Mouse (Mus musculus) midbrain, embryonic 16.5 days (tissue): ENCODE measurements at regions not wholly inside any gene's neighbourhood (a gene's known extent, or its start where the extent isn't known, plus 50 kb on each side); places are given as distances from the start of the nearest gene placed in this dataset.

ENCODE experiments used
- ATAC-seq: fragments of 200-750 bp; cut with Nextera tagmentation; 2 replicates; pipeline ENCODE4 v1.8.0; 2017; ENCODE audit warnings: moderate TSS enrichment
- H3K27ac ChIP-seq: fragments of 300-500 bp; sonication (generic); 2 replicates; pipeline ENCODE4 v1.5.1; 2014; ENCODE audit warnings: mild to moderate bottlenecking, low read length, mixed read lengths
- H3K27me3 ChIP-seq: fragments of 300-500 bp; sonication (generic); 2 replicates; pipeline ENCODE4 v1.6.1; 2014; ENCODE audit warnings: low read depth, low read length, mixed read lengths; ENCODE audit not compliant: control insufficient read depth, insufficient read depth
- H3K36me3 ChIP-seq: fragments of 300-500 bp; sonication (generic); 2 replicates; pipeline ENCODE4 v1.6.1; 2014; ENCODE audit warnings: mild to moderate bottlenecking, low read length, moderate library complexity, mixed read lengths; ENCODE audit not compliant: control insufficient read depth, insufficient read depth
- H3K4me1 ChIP-seq: fragments of 300-500 bp; sonication (generic); 2 replicates; pipeline ENCODE4 v1.6.1; 2014; ENCODE audit warnings: mild to moderate bottlenecking, low read length, mixed read lengths; ENCODE audit not compliant: control insufficient read depth, insufficient read depth
- H3K4me2 ChIP-seq: fragments of 300-500 bp; sonication (generic); 2 replicates; pipeline ENCODE4 v1.6.1; 2014; ENCODE audit warnings: mild to moderate bottlenecking, low read length, mixed read lengths
- H3K4me3 ChIP-seq: fragments of 300-500 bp; sonication (generic); 2 replicates; pipeline ENCODE4 v1.5.1; 2014; ENCODE audit warnings: low read depth, mild to moderate bottlenecking, low read length, moderate library complexity, mixed read lengths
- H3K9ac ChIP-seq: fragments of 300-500 bp; sonication (generic); 2 replicates; pipeline ENCODE4 v1.6.1; 2014; ENCODE audit warnings: low read depth, low read length, mixed read lengths
- H3K9me3 ChIP-seq: fragments of 300-500 bp; sonication (generic); replicated peaks from 2 replicates; pipeline ENCODE4 v1.6.1; 2014; ENCODE audit warnings: mild to moderate bottlenecking, low read length, mixed read lengths; ENCODE audit not compliant: control insufficient read depth, poor library complexity, severe bottlenecking
- WGBS: fragments of 180-500 bp; shearing (Covaris S2); extraction: QIAGEN DNeasy Blood & Tissue Kit; methylation state at CpG from one replicate; pipeline ENCODE4 v1.1.7; 2014; 5-methylcytosine and 5-hydroxymethylcytosine counted together

- Histone ChIP-seq H3K9ac (no peak overlapping the region), H3K27ac (no peak overlapping the region), H3K27me3 (no peaks in the 10 kb centered on the region), H3K4me3 (no peak overlapping the region), H3K4me2 (no peak overlapping the region), H3K9me3 (0 out of 2 replicates have a peak, but pooled peaks cover 2% of the 10 kb centered on the region), H3K4me1 (peaks cover 3% of the 10 kb centered on the region; the same call in 1 of the 2 replicates), H3K36me3 (no peaks in the 10 kb centered on the region)
- WGBS = 47% methylated on average over 4 of the region's 4 CpGs
- no peak for ATAC-seq
Observed at GRCm38 (mm10) chr12:39801536-39801935, 236.3 kb downstream of the Arl4a start.

GRCm38 (mm10) chr12:39797843-39798242, 240.0 kb downstream of the Arl4a start:
- 63% methylated on average over 2 of the region's 2 CpGs for WGBS
- ATAC-seq = peak; percentile 68
- no peaks in the 10 kb centered on the region for H3K9me3 ChIP-seq

GRCm38 (mm10) chr12:39796939-39797338, 240.9 kb downstream of the Arl4a start:
- Histone ChIP-seq H3K4me3 (no peak overlapping the region), H3K9ac (no peak overlapping the region), H3K4me1 (peaks cover 3% of the 10 kb centered on the region; the same call in 1 of the 2 replicates), H3K36me3 (no peaks in the 10 kb centered on the region), H3K27ac (no peak overlapping the region), H3K27me3 (no peaks in the 10 kb centered on the region), H3K4me2 (no peak overlapping the region), H3K9me3 (no peaks in the 10 kb centered on the region)
- WGBS = 70% methylated on average over 3 of the region's 3 CpGs
- ATAC-seq = no peak

More at GRCm38 (mm10) chr12:39797843-39798242, 240.0 kb downstream of the Arl4a start:
- Histone ChIP-seq H3K4me3 (no peak overlapping the region), H3K4me2 (no peak overlapping the region), H3K27ac (no peak overlapping the region), H3K27me3 (no peaks in the 10 kb centered on the region), H3K4me1 (peaks cover 3% of the 10 kb centered on the region; the same call in 1 of the 2 replicates), H3K9ac (no peak overlapping the region), H3K36me3 (no peaks in the 10 kb centered on the region)

GRCm38 (mm10) chr12:39785026-39785425, 252.8 kb downstream of the Arl4a start:
- Histone ChIP-seq H3K27ac (no peak overlapping the region), H3K4me1 (no peaks in the 10 kb centered on the region), H3K9ac (no peak overlapping the region), H3K36me3 (no peaks in the 10 kb centered on the region), H3K27me3 (no peaks in the 10 kb centered on the region), H3K4me2 (no peak overlapping the region), H3K9me3 (no peaks in the 10 kb centered on the region), H3K4me3 (no peak overlapping the region)
- no peak for ATAC-seq
- WGBS = 96% methylated on average over 3 of the region's 3 CpGs

GRCm38 (mm10) chr12:39784532-39784931, 253.3 kb downstream of the Arl4a start:
- H3K27ac ChIP-seq = no peak overlapping the region
- no peaks in the 10 kb centered on the region for H3K27me3 ChIP-seq
- H3K4me3 ChIP-seq = no peak overlapping the region
- H3K9ac ChIP-seq = no peak overlapping the region
- no peak overlapping the region for H3K4me2 ChIP-seq
- no peaks in the 10 kb centered on the region for H3K9me3 ChIP-seq
- H3K36me3 ChIP-seq = no peaks in the 10 kb centered on the region
- H3K4me1 ChIP-seq = no peaks in the 10 kb centered on the region
- no peak for ATAC-seq
- 89% methylated on average over 3 of the region's 3 CpGs for WGBS

GRCm38 (mm10) chr12:39776173-39776572, 261.7 kb downstream of the Arl4a start:
- WGBS = 96% methylated on average over 3 of the region's 3 CpGs
- no peaks in the 10 kb centered on the region for H3K4me1 ChIP-seq
- no peak for ATAC-seq
- no peak overlapping the region for H3K9ac ChIP-seq
- no peak overlapping the region for H3K4me3 ChIP-seq
- H3K27me3 ChIP-seq = no peaks in the 10 kb centered on the region
- H3K27ac ChIP-seq = no peak overlapping the region
- H3K9me3 ChIP-seq = no peaks in the 10 kb centered on the region
- H3K36me3 ChIP-seq = no peaks in the 10 kb centered on the region
- no peak overlapping the region for H3K4me2 ChIP-seq

- Histone ChIP-seq H3K4me1 (no peaks in the 10 kb centered on the region), H3K9me3 (no peaks in the 10 kb centered on the region), H3K27ac (no peak overlapping the region), H3K9ac (no peak overlapping the region), H3K36me3 (no peaks in the 10 kb centered on the region), H3K27me3 (no peaks in the 10 kb centered on the region), H3K4me2 (no peak overlapping the region), H3K4me3 (no peak overlapping the region)
- 74% methylated on average over 11 of the region's 11 CpGs for WGBS
- no peak for ATAC-seq
Observed at GRCm38 (mm10) chr12:39766988-39767387, 270.8 kb downstream of the Arl4a start.

GRCm38 (mm10) chr12:39763529-39763928, 274.3 kb downstream of the Arl4a start:
- WGBS = 81% methylated on average over 3 of the region's 3 CpGs
- no peak overlapping the region for H3K4me3 ChIP-seq
- H3K9ac ChIP-seq = no peak overlapping the region
- H3K27ac ChIP-seq = no peak overlapping the region
- no peaks in the 10 kb centered on the region for H3K27me3 ChIP-seq
- H3K9me3 ChIP-seq = no peaks in the 10 kb centered on the region
- H3K4me2 ChIP-seq = no peak overlapping the region
- H3K36me3 ChIP-seq = no peaks in the 10 kb centered on the region
- no peak for ATAC-seq
- no peaks in the 10 kb centered on the region for H3K4me1 ChIP-seq

- no peak for ATAC-seq
- WGBS = 73% methylated on average over 5 of the region's 5 CpGs
- Histone ChIP-seq H3K27ac (no peak overlapping the region), H3K9me3 (no peaks in the 10 kb centered on the region), H3K4me2 (no peak overlapping the region), H3K4me3 (no peak overlapping the region), H3K27me3 (no peaks in the 10 kb centered on the region), H3K9ac (no peak overlapping the region), H3K4me1 (no peaks in the 10 kb centered on the region), H3K36me3 (no peaks in the 10 kb centered on the region)
Observed at GRCm38 (mm10) chr12:39761946-39762345, 275.9 kb downstream of the Arl4a start.
